Mouse (Mus musculus) CD4-positive, CD25-positive, alpha-beta regulatory T cell, adult 9 weeks (primary cell): ENCODE results near the gene Rnaseh1. TPM values are rescaled to one million over a fixed set of nuclear protein-coding genes. Genes with fewer than 3 reads are reported as not detected.

ENCODE experiments used
- polyA plus RNA-seq: library from polyadenylated mRNA; unstranded; fragments of 100-300 nt; shearing (Covaris generic); gene quantifications from one replicate; pipeline ENCODE4 v1.2.1, GENCODE M21; 2017

Gene Rnaseh1
- 40.8 TPM for polyA plus RNA-seq

DNA sequence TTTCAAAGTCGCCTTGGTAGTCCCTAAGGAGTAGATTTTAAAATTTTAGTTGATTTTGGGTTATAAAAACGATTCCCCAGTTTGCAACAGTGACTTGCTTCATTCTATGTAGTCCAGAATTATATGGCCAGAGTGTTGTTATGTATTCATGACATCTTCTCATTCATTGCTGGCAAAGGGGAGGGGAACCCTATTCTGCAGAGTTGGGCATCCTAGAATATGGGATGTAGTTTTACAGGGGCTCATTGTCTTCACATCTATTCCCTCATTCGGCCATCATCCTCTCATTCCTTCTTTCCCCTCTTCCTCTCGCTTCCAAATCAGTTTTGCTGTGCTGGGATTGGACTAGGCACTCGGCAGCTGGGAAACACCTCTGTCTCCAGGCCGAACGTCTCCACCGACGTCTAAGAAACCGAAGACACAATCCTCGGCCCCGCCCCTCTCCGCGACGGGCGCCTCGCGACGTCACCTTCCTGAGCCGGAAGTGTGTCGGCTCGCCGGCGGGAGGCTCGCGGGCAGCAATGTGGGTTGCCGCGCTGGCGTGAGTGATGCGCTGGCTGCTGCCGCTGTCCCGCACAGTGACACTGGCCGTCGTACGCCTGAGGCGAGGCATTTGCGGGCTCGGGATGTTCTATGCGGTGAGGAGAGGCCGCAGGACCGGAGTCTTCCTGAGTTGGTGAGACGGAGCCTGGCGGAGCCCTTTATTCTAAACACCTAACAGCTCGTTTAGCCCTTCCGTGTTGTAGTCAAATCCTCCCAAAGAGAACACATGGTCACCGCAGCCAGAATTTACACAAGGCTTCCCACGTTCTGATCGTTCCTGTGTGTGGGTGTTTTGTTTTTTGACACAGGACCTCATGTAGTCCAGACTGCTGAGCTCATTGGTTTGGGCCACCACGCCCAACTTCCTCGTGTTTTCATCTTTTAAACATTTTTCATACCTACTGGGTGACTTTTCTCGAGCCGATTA lies at the start of gene Rnaseh1:
Rnaseh1 (plus strand) TSS at position 462 of the 970 bp plus-strand sequence.

DNA sequence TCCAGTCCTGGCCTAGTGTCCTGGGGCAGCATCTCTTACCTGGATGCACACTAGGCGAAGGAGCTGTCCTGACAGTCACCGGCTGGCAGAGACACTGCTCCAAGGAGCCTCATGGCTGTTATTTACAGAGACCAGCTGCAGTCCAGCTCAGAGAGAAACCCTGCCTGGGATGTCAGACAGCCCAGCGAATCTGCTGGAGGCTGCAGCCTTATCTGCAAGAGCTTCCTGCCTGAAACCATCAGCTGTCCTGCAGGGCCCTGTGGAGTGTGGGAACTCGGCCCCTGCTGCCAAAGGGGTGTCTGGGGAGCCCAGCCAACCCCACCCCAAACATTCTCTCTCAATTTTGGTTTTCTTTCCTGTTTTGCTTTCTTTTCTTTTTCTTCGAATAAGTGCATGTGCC lies 26.2 kb upstream of the Rnaseh1 start, which contains the start of gene Colec11:
Colec11 (minus strand) TSS at position 183 of the 400 bp plus-strand sequence.

DNA sequence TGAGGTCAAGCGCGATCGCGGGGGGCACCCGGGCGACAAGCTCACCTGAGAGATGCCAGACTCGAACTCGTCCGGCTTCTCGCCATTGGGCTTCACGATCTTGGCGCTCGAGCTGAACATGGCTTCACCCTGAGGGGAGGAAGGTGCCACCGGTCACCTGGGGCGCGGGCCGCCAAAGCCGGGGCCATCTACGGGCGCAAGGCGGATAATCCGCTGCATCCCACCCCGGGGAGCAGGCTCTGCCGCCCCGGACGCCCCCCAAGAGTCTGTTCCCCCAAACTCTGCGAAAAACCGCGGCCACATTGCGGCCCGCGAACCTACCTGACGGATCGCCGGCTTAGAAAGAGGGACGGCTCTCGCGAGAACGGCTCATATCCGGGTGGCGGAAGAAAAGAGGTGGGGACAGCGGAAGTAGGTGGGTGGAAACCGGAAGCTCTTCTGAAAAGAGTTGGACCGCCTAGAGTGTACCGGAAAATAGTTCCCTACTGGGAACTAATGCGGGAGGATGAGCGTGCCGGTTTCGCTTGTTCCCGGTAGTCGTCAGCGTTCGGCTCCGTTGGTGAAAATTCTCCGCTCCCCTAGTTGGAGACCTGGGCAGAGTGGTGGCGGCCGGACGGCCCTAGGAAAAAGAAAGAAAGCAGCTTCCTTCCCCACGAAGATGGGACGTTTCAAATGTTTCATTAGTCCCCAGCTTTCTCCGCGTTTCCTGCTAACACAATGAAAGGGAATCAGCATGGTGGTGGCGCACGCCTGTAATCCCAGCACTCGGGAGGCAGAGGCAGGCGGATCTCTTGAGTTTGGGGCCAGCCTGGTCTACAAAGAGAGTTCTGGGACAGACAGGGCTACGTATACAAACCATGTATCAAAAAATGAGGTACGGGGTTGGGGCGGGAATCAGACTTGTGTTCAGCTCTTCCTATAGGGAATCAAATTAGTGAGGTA lies 13.6 kb upstream of the Rnaseh1 start, which contains the start of gene Rps7:
Rps7 (minus strand) TSS at position 419 of the 942 bp plus-strand sequence.

DNA sequence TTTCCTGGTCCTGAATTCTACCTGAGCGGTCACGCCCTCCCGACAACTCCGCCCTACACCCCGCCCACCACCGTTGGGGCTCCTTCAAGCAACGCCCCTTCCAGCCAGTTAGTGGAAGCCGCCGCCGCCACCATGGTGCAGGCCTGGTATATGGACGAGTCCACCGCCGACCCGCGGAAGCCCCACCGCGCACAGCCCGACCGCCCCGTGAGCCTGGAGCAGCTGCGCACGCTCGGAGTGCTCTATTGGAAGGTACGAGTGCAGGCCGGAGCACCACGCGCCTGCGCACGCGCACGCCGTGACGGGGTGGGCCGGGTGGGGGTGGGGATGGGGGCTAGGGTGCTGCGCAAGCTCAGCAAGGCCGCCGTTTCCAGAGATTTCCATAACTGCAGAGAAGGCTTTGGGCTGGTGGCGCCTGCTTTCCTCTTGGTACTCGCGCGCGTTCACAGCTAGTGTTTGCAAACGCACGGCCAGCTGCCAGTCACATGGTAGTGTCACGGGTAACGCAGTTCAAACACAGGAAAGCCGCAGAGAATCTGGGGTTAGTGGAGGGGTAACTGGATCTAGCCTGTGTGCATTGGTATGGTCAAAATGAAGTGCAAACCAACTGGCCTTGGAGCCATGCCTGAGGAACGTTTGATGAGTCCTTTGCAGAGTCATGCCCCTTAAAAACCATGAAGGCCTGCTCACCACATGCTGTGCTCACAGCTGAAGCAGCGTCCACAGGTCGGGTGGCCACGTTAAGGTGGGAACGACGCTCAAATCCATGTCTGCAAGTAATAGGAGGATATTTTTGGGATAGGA lies 25.9 kb downstream of the Rnaseh1 start, which contains the start of gene Adi1:
Adi1 (plus strand) TSS at position 111 of the 804 bp plus-strand sequence.

Other genes with a start within 250 kb of the Rnaseh1 start
- gene Dcdc2c, start 97.2 kb upstream of the Rnaseh1 start, polyA plus RNA-seq: not detected
- not detected for gene Allc, start 67.1 kb upstream of the Rnaseh1 start, polyA plus RNA-seq
- gene Colec11, start 26.2 kb upstream of the Rnaseh1 start, polyA plus RNA-seq: 0.45 TPM
- gene Rps7, start 13.6 kb upstream of the Rnaseh1 start, polyA plus RNA-seq: 1,257 TPM
- gene Adi1, start 25.6 kb downstream of the Rnaseh1 start, polyA plus RNA-seq: 84.0 TPM
- 90.3 TPM for gene Trappc12, start 100.9 kb downstream of the Rnaseh1 start, polyA plus RNA-seq
- gene Eipr1, start 102.2 kb downstream of the Rnaseh1 start, polyA plus RNA-seq: 61.8 TPM